Mouse (Mus musculus): ENCODE results near the gene Plk4. TPM values are rescaled to one million over a fixed set of nuclear protein-coding genes. Genes with fewer than 3 reads are reported as not detected.

Gene Plk4
- 27.6 to 37.7 TPM (median 34.0 TPM) in 4 replicates for total RNA-seq (2023)

GRCm38 (mm10) chr3:40799530-40800372 is at the start of gene Plk4:
Gene Plk4, plus strand, starts transcription at chr3:40800019.

DNA sequence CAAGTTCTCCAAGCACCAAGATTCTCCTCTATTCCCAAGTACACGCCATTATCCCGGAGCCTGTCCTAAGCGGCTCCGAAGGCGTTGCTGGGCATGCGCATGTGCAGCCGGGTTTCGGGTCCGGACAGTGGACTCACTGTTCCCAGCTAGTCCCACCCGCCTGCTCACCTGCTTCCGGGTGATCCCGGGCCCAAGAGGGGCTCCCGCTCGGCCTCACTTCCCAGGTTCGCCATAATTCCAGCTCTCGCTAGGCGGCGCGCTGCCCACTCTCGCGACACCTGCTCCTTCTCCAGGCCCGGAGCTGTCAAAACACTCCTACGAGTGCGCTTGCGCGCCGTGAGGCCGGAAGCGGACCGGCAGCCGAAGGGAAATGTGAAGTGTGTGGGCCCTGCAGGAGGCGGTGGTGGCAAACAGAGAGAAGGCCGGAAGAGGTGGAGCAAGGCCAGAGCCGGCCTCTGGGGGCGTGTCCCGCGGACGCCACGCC is 46.7 kb downstream of the Plk4 start, which contains the start of gene Mfsd8:
TSS of gene Mfsd8 (minus strand) at position 414 of the 484 bp plus-strand sequence.

GRCm38 (mm10) chr3:40846957-40847017 is 47.0 kb downstream of the Plk4 start, which contains the start of gene Abhd18:
Gene Abhd18, plus strand, starts transcription at chr3:40846970.

Other genes with a start within 250 kb of the Plk4 start
- gene Slc25a31, start 91.2 kb upstream of the Plk4 start, total RNA-seq (2023), result 0.25 TPM in 1 of 4 replicates, not detected in the others
- 10.9 to 15.5 TPM (median 11.2 TPM) in 4 replicates for gene Hspa4l, start 55.5 kb upstream of the Plk4 start, total RNA-seq (2023)
- 12.2 to 19.2 TPM (median 15.5 TPM) in 4 replicates for gene Mfsd8, start 46.9 kb downstream of the Plk4 start, total RNA-seq (2023)
- gene Abhd18, start 47.0 kb downstream of the Plk4 start, total RNA-seq (2023), result 7.5 to 9.9 TPM (median 9.0 TPM) in 4 replicates
- gene 1700034I23Rik, start 102.5 kb downstream of the Plk4 start, total RNA-seq (2023), result not detected in 4 replicates
- 17.6 to 23.6 TPM (median 18.3 TPM) in 4 replicates for gene Larp1b, start 149.8 kb downstream of the Plk4 start, total RNA-seq (2023)